Mouse (Mus musculus) left cerebral cortex, postnatal 14 days (tissue): ENCODE measurements around the gene 4930519G04Rik. TPM values are rescaled to one million over a fixed set of nuclear protein-coding genes. Genes with fewer than 3 reads are reported as not detected.
A peak's percentile ranks its signal among the peaks of the same experiment; 100 is the strongest.
"Not testable (repeated sequence)": the region's sequence is repeated elsewhere in the genome, so short reads cannot be mapped to it uniquely, and the experiment has no call there.

ENCODE experiments used
- DNase-seq, 2 experiments: peaks; one replicate each; pipeline ENCODE4 v3.0.0; 2021 to 2022; ENCODE audit warnings: low spot score in 2 of 2, mixed read lengths in 1 of 2
- intact Hi-C: fragments of 180-260 bp; cut with DNase I; formaldehyde crosslinking; loops from one replicate; pipeline ENCODE4 v1.15.1; 2025
- long read RNA-seq, 2 experiments: library from polyadenylated mRNA; stranded (forward); transcript quantifications; one replicate each; pipeline ENCODE4 v2.0.0; 2021
- total RNA-seq, 2 experiments: library from RNA; stranded (reverse); gene quantifications; 2 replicates each; pipeline ENCODE4 v1.2.3; 2021

4930519G04Rik gene
- total RNA-seq, result not detected
- long read RNA-seq, experiment 1, result 0 reads
- long read RNA-seq, experiment 2, result 0 reads

- DNase-seq, intact Hi-C loops: not testable (repeated sequence)
Observed at GRCm38 (mm10) chr5:114853364-114853763, at the start of gene 4930519G04Rik. TSS of gene 4930519G04Rik (plus strand) at chr5:114853664.

GRCm38 (mm10) chr5:114804335-114804734 is 49.1 kb upstream of the 4930519G04Rik start:
- intact Hi-C loops, result no loop called here
- no peak for DNase-seq

GRCm38 (mm10) chr5:114804958-114805357 is 48.5 kb upstream of the 4930519G04Rik start:
- intact Hi-C loops, result no loop called here
- DNase-seq, result peak; percentile 69 to 83

GRCm38 (mm10) chr5:114805436-114806350 is 47.8 kb upstream of the 4930519G04Rik start:
- intact Hi-C loops, result no loop called here
- DNase-seq, result no peak

- intact Hi-C loops, result no loop called here
- DNase-seq, result no peak
Observed at GRCm38 (mm10) chr5:114806636-114807035, 46.8 kb upstream of the 4930519G04Rik start.

- DNase-seq, result no peak
- intact Hi-C loops, result no loop called here
Observed at GRCm38 (mm10) chr5:114807063-114807462, 46.4 kb upstream of the 4930519G04Rik start.

GRCm38 (mm10) chr5:114807468-114807867 is 46.0 kb upstream of the 4930519G04Rik start:
- intact Hi-C loops, result no loop called here
- no peak for DNase-seq

- DNase-seq, result no peak
- intact Hi-C loops, result no loop called here
Observed at GRCm38 (mm10) chr5:114807893-114808292, 45.6 kb upstream of the 4930519G04Rik start.

- intact Hi-C loops, result no loop called here
- no peak for DNase-seq
Observed at GRCm38 (mm10) chr5:114808385-114808784, 45.1 kb upstream of the 4930519G04Rik start.

GRCm38 (mm10) chr5:114809181-114809756 is 44.2 kb upstream of the 4930519G04Rik start:
- DNase-seq, result no peak
- intact Hi-C loops, result no loop called here

- no peak for DNase-seq
- intact Hi-C loops, result no loop called here
Observed at GRCm38 (mm10) chr5:114809826-114810225, 43.6 kb upstream of the 4930519G04Rik start.

- DNase-seq, result peak; percentile 91
- intact Hi-C loops, result no loop called here
Observed at GRCm38 (mm10) chr5:114813525-114814181, 39.8 kb upstream of the 4930519G04Rik start.

GRCm38 (mm10) chr5:114816599-114816998 is 36.9 kb upstream of the 4930519G04Rik start:
- DNase-seq, result no peak
- intact Hi-C loops, result no loop called here

GRCm38 (mm10) chr5:114818124-114818523 is 35.3 kb upstream of the 4930519G04Rik start:
- intact Hi-C loops, result no loop called here
- no peak for DNase-seq

GRCm38 (mm10) chr5:114822796-114823688 is 30.4 kb upstream of the 4930519G04Rik start, which contains the start of gene 1500011B03Rik:
TSS of gene 1500011B03Rik (minus strand) at chr5:114823468.
- peak; percentile 77 to 78 for DNase-seq
- intact Hi-C loops, result loop anchor here (10.0 kb wide), 1 partner anchor 112 kb away; no protein-coding TSS in a partner anchor

GRCm38 (mm10) chr5:114824197-114824596 is 29.3 kb upstream of the 4930519G04Rik start:
- peak; percentile 65 to 81 for DNase-seq
- intact Hi-C loops, result loop anchor here (10.0 kb wide), 1 partner anchor 111 kb away; no protein-coding TSS in a partner anchor

GRCm38 (mm10) chr5:114825978-114826691 is 27.3 kb upstream of the 4930519G04Rik start:
- intact Hi-C loops, result loop anchor here (10.0 kb wide), 1 partner anchor 109 kb away; no protein-coding TSS in a partner anchor
- DNase-seq, result peak in 1 of 2 experiments; percentile 52

- intact Hi-C loops, result loop anchor here (10.0 kb wide), 1 partner anchor 107 kb away; no protein-coding TSS in a partner anchor
Observed at GRCm38 (mm10) chr5:114827427-114827826, 26.0 kb upstream of the 4930519G04Rik start.

More at GRCm38 (mm10) chr5:114827427-114827826, 26.0 kb upstream of the 4930519G04Rik start:
- DNase-seq, result no peak
